Mouse (Mus musculus): ENCODE measurements around the gene Cdkl2. TPM values are rescaled to one million over a fixed set of nuclear protein-coding genes. Genes with fewer than 3 reads are reported as not detected.

Cdkl2 gene
- total RNA-seq, 2 experiments from 2014 or later: 3.9 to 5.1 TPM

DNA sequence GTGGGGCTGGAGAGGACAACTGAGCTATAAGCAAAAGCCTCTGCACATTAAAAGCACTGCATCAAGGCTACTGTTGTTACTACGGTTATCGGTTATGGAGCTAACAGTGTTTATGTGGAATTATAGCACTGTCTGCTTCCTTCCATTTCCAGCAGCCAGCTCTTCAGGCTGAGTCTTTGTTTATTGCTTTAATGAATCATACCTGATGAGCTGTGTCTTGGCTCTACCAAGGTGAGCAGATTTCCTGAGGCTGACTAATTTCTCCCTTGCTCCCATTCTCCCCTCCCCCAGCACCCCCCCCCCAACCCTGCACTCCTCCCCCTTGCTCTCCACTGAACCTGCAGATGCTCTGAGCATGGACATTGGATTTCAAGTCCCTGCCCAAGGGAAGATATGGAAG lies 55.9 kb downstream of the Cdkl2 start:
- no peak for DNase-seq
- no peak for TF ChIP-seq CTCF (IDR thresholded peaks at IDR 0.05)
- Histone ChIP-seq H3K4me3 (no peak overlapping the region), H3K27ac (no peak overlapping the region)
- intact Hi-C loops (cut with DNase I): no loop called here

GRCm38 (mm10) chr5:91987236-91987635 lies 56.4 kb downstream of the Cdkl2 start, which contains the start of gene Odaph:
Gene Odaph (plus strand): TSS chr5:91987475.
- intact Hi-C loops (cut with DNase I): no loop called here
- no peak within 1 kb of the TSS for H3K27ac ChIP-seq
- no peak for DNase-seq
- H3K4me3 ChIP-seq: no peak within 1 kb of the TSS
- no peak for TF ChIP-seq CTCF (IDR thresholded peaks at IDR 0.05)

DNA sequence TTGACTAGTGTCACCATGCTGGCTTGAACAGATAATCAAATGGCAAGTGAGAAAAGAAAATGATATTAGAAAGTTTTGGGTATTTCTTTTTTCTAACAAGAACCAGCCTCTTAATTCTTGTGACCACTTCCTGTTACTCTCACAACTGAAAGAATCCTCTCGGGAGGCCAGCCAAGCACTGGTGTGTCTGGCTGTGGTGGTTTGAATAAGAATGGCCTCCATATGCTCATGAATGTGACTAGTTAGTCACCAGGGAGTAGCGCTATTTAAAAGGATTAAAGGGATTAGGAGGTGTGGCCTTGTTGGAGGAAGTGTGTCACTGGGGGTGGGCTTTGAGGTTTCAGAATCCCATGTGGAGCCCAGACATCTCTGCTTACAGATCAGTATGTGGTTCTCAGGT lies 58.0 kb downstream of the Cdkl2 start:
- Histone ChIP-seq H3K4me3 (no peak overlapping the region), H3K27ac (no peak overlapping the region)
- no peak for TF ChIP-seq CTCF (IDR thresholded peaks at IDR 0.05)
- DNase-seq: no peak
- intact Hi-C loops (cut with DNase I): no loop called here

GRCm38 (mm10) chr5:91983490-91983889 lies 60.2 kb downstream of the Cdkl2 start:
- Histone ChIP-seq H3K27ac (no peak overlapping the region), H3K4me3 (no peak overlapping the region)
- TF ChIP-seq CTCF (IDR thresholded peaks at IDR 0.05): no peak
- no peak for DNase-seq
- intact Hi-C loops (cut with DNase I): no loop called here

GRCm38 (mm10) chr5:91981176-91981840 lies 62.4 kb downstream of the Cdkl2 start:
- intact Hi-C loops (cut with DNase I): no loop called here
- no peak overlapping the region for H3K27ac ChIP-seq
- no peak overlapping the region for H3K4me3 ChIP-seq
- no peak for TF ChIP-seq CTCF (IDR thresholded peaks at IDR 0.05)
- DNase-seq: no peak

- no peak overlapping the region for H3K4me3 ChIP-seq
- TF ChIP-seq CTCF (IDR thresholded peaks at IDR 0.05): no peak
- intact Hi-C loops (cut with DNase I): no loop called here
- no peak for DNase-seq
- no peak overlapping the region for H3K27ac ChIP-seq
Measured at GRCm38 (mm10) chr5:91977397-91977770, 66.3 kb downstream of the Cdkl2 start.

DNA sequence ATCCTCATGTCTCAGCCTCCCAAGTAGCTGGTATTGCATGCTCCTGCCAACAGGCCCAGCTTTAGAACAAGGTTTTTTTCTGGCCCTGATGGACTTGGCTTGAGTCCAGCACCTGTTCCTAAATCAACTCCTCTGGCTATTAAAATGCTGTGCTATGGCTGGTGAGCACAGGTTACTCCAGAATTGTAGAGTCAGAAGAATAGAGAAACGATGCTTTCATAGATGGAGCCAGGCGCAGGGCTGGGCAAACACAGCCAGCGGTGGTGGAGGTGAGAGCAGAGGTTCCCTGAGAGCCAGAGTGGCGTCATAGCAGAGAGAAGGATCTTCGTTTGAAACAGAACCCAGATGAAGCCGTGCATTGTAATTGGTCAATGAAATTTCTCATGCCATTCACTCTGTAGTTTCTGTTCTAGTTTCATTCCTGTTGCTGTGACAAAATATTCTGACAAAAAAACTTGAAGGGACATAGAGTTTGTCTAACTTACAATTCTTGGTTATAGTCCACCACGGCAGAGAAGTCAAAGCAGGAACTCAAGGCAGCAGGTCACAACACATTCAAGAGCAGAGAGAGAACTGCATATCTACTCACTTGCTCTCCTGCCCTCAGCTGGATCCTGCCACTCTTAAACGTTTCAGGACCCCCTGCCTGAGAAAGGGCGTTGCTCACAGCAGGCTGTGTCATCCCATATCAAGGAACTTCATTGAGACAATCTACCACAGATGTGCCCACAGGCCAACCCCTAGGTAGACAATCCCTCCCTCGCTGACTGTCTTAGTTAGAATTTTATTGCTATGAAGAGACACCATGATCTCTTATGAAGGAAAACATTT lies 66.9 kb downstream of the Cdkl2 start:
- intact Hi-C loops (cut with DNase I): no loop called here
- H3K4me3 ChIP-seq: no peak overlapping the region
- no peak for TF ChIP-seq CTCF (IDR thresholded peaks at IDR 0.05)
- no peak overlapping the region for H3K27ac ChIP-seq
- DNase-seq: no peak

DNA sequence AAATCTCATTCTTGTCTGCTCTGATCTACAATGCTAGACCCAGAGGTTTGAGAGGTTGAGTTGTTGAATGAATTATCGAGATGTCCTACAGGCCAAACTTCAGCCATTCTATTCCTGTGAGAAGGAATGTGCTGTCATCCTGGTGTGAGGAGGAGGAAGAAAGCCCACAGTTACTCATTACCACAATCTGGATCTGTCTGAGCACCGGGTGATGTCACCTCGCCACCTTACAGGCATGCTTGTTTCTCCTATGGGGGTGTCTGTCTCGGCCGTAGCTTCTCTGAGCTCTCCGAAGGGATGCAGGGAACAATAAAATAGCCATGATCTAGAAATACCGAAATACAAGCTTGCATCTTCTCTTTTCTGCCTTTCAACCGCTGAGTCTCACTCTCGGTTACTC lies 67.9 kb downstream of the Cdkl2 start:
- intact Hi-C loops (cut with DNase I): no loop called here
- no peak overlapping the region for H3K27ac ChIP-seq
- no peak for TF ChIP-seq CTCF (IDR thresholded peaks at IDR 0.05)
- no peak overlapping the region for H3K4me3 ChIP-seq
- DNase-seq: no peak

DNA sequence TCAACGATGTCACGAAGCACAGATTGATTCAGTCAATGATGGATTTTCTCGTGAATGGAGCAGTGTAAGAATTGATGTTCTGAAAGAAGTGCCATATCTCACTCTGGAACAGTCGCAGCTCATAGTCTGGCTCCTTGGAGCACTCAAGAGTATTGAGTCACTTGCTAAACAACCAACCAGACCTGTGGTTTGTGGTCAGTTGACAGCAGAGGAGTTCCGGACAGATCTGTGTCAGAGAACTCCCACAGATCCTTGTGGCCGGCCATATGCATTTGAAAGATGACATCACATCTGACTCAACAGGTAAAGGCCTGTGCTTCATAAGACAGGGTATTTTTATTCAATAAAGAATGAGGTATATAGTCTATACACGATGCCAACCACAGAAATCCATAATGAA lies 69.7 kb downstream of the Cdkl2 start:
- no peak for DNase-seq
- no peak for TF ChIP-seq CTCF (IDR thresholded peaks at IDR 0.05)
- intact Hi-C loops (cut with DNase I): no loop called here
- no peak overlapping the region for H3K27ac ChIP-seq
- H3K4me3 ChIP-seq: no peak overlapping the region

- no peak overlapping the region for H3K27ac ChIP-seq
- no peak for DNase-seq
- H3K4me3 ChIP-seq: no peak overlapping the region
- TF ChIP-seq CTCF (IDR thresholded peaks at IDR 0.05): no peak
- intact Hi-C loops (cut with DNase I): no loop called here
Measured at GRCm38 (mm10) chr5:91972046-91972445, 71.6 kb downstream of the Cdkl2 start.

DNA sequence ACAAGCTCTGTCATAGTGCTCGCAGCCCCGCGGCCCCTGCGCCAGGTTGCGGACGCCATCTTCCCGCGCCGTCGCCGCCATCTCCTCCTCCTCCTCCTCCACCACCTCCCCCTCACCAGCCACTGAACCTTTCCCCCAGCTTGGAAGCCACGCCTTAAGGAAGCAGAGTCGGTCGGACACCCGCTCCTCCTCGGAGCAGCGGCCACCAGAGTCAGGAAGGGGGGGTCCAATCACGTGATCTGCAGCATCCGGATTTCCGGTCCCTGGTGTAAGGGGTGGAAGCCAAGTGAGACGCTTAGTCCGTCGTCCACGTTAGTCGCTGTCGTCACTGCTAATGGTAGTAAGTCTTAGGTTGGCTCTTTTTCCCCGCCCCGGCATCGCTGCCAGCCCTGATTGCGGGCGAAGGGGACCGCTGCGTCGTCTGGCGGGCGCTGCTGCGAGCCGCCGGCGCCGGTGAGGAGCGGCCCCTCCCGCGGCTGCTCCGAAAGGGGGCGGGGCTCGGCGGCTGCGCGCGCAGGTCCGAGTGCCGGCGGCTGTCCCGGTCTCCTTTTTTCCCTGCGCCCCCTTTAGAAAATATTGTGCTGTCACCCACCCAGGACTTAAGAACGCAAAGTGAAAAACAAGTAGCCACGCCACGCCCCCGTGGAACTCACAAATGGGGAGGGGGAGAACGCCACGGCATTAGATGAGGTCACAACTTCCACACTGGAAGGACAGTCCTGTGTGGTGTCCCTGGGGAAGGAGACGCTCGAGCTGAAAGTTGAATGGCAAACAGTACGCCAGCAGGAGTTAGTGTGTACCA lies 80.8 kb downstream of the Cdkl2 start, which contains the start of gene Rchy1:
TSS of gene Rchy1 (minus strand) at position 430 of the 802 bp plus-strand sequence.
- Histone ChIP-seq H3K27ac (peak within 1 kb of the TSS; percentile 97), H3K4me3 (peak within 1 kb of the TSS; percentile 90)
- intact Hi-C loops (cut with DNase I): loop anchor here (1.0 to 10.0 kb wide), 4 partner anchors 79 to 1302 kb away; partner anchors contain the start of genes Ccng2 and Uso1
- DNase-seq: peak; percentile 96
- no peak; the same call in 1 of the 2 replicates for TF ChIP-seq CTCF (IDR thresholded peaks at IDR 0.05)

- H3K27ac ChIP-seq: peak overlapping the region; percentile 97
- intact Hi-C loops (cut with DNase I): loop anchor here (1.0 to 10.0 kb wide), 4 partner anchors 80 to 1303 kb away; partner anchors contain the start of genes Ccng2 and Uso1
- no peak for DNase-seq
- H3K4me3 ChIP-seq: peak overlapping the region; percentile 90
- no peak for TF ChIP-seq CTCF (IDR thresholded peaks at IDR 0.05)
Measured at GRCm38 (mm10) chr5:91962259-91962638, 81.4 kb downstream of the Cdkl2 start.
